Mouse (Mus musculus) spleen, postnatal 14 days (tissue): ENCODE data around the gene Gm8857.
A peak's percentile ranks its signal among the peaks of the same experiment; 100 is the strongest.
"Not testable (repeated sequence)": the region's sequence is repeated elsewhere in the genome, so short reads cannot be mapped to it uniquely, and the experiment has no call there.

Source experiments
- DNase-seq, 2 experiments: peaks; one replicate each; pipeline ENCODE4 v3.0.0; 2021 to 2022; ENCODE audit warnings: low spot score in 2 of 2

The Gm8857 gene

DNA sequence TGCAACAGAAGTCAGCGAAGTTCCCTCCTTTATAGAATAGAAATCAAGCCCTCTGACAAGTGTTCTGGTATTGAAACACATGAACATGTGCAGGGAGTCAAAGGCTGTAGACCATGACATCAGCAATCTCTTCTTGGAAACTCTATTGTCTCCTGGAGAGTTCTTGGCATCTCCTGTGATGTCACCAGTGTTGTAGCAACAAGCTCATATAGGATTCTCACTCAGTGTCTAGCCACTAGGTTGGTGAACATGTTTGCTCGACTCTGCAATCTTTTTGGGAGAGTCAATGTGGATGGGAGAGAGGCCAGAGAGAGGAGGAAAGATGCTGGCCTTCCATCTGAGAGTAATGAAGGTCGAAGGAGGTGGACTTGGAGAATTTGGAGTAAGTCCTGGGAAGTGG lies at the start of gene Gm8857, which contains the start of gene Gm8871:
Gene Gm8857, plus strand, starts transcription at position 303 of the 400 bp plus-strand sequence.
Gene Gm8871, plus strand, starts transcription at position 301 of the 400 bp plus-strand sequence.
- not testable (repeated sequence) for DNase-seq

DNA sequence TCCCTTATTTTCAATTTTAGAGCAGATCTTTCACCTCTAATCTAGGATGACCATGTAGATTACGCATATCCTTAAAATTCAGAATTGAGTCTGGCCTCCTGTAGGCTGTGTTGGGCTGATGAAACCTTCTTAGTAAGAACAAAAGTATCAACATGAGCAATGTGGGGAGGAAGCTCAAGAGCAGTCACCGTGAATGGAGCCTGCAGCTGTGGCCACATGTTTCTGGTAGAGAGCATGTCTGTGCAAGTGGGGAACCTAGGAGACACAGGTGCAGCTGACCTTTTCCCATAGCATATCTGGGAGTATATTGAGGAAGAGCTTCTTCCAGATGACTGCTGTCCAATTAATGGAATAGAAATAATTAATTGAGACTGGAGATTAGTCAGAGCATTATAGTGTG lies 5.9 kb downstream of the Gm8857 start:
- not testable (repeated sequence) for DNase-seq

DNA sequence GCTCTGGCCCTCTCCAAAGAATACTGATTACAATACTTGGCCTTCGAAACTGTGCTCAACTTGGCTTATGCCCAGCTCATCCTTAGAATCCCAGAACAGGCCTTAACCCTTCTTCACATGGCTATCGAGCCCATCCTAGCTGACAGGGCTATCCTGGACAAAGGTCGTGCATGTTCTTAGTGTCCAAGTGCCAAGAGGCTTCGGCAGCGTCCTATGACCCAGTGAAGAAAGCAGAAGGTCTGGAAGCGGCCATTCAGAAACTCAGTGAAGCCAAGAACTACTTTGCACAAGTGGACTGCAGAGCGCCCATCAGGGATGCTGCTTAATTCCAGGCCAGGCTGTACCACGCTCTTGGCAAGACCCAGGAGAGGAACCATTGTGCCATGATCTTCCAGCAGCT lies 10.4 kb downstream of the Gm8857 start:
- DNase-seq, result peak in 1 of 2 experiments; percentile 0
